Comparison of ENCODE assay signal across 9 mouse cellular contexts in the genomic region with DNA sequence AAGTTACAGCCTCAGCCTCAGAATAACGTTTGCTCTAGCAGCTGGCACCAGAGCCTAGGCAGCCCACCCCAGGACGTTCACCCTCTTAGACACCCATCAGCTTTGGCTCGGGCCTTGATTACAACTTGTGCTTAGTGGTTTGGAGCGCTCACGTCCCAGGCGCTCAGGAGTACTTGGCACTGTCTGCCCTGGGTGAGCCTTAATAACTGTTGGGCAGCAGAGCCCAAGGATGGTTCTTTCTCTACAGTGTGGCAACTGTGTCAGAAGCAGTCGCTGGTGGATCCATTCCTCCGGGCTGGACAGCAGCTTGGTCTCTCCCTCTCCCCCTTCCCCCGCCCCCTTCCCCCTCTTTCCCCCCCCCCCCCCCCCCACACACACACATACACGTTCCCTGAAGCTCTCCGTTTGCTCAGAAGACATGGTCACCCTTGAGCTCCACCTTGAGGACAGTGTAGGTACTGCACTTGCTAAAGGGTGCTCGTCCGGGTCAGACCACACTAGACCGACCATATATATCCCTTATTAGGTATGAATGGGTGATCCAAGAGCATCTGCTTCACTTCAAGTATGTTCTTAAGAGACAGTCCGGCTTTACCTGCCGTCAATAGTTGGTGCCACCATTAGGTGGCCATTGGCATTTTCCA. TPM values are rescaled to one million over a fixed set of nuclear protein-coding genes. Genes with fewer than 3 reads are reported as not detected.
DNase-seq lines count a peak whose midpoint lies in the region; ATAC-seq lines count a peak whose summit lies in the region.
"Had no signal": no experiment of that assay in that cellular context is flagged by ENCODE, and none has a peak within 500 bp of the region (broad histone marks: within the 10 kb centered on the region; RNA-seq: fewer than 3 reads in every experiment).

No protein-coding gene starts in this region.

- H3K27me3 ChIP-seq in neural tube, embryonic 15.5 days (replicated peaks) = no peaks in the 10 kb centered on the region
- no peaks in the 10 kb centered on the region for H3K27me3 ChIP-seq in intestine, embryonic 16.5 days (replicated peaks; ENCODE audit: control insufficient read depth, insufficient read depth, low read length)
- H3K27me3 ChIP-seq in stomach, embryonic 16.5 days (ENCODE audit: control insufficient read depth, insufficient read depth, low read length) = no peaks in the 10 kb centered on the region
- H3K27me3 ChIP-seq: embryonic facial prominence, embryonic 12.5 days had no signal

- H3K4me3 ChIP-seq in neural tube, embryonic 15.5 days (replicated peaks) = no peak overlapping the region
- no peak overlapping the region for H3K4me3 ChIP-seq in intestine, embryonic 16.5 days (ENCODE audit: low read length)
- no peak overlapping the region for H3K4me3 ChIP-seq in stomach, embryonic 16.5 days (replicated peaks; ENCODE audit: low read length)
- H3K4me3 ChIP-seq: embryonic facial prominence, embryonic 12.5 days had no signal

- H3K9me3 ChIP-seq in neural tube, embryonic 15.5 days (replicated peaks) = no peaks in the 10 kb centered on the region
- no peaks in the 10 kb centered on the region for H3K9me3 ChIP-seq in intestine, embryonic 16.5 days (ENCODE audit: control insufficient read depth, low read length)
- H3K9me3 ChIP-seq in stomach, embryonic 16.5 days (replicated peaks; ENCODE audit: control insufficient read depth, low read length) = no peaks in the 10 kb centered on the region
- H3K9me3 ChIP-seq: embryonic facial prominence, embryonic 12.5 days had no signal

- no peaks in the 10 kb centered on the region for H3K36me3 ChIP-seq in neural tube, embryonic 15.5 days
- no peaks in the 10 kb centered on the region for H3K36me3 ChIP-seq in intestine, embryonic 16.5 days (ENCODE audit: control insufficient read depth, insufficient read depth, low read length)
- no peaks in the 10 kb centered on the region for H3K36me3 ChIP-seq in stomach, embryonic 16.5 days (ENCODE audit: control insufficient read depth, insufficient read depth, low read length)
- H3K36me3 ChIP-seq: embryonic facial prominence, embryonic 12.5 days had no signal

- no peaks in the 10 kb centered on the region for H3K4me1 ChIP-seq in neural tube, embryonic 15.5 days
- H3K4me1 ChIP-seq in intestine, embryonic 16.5 days (ENCODE audit: control insufficient read depth, insufficient read depth, low read length) = no peaks in the 10 kb centered on the region
- H3K4me1 ChIP-seq in stomach, embryonic 16.5 days (ENCODE audit: control insufficient read depth, insufficient read depth, low read length) = no peaks in the 10 kb centered on the region
- H3K4me1 ChIP-seq: embryonic facial prominence, embryonic 12.5 days had no signal

- no peak overlapping the region for H3K9ac ChIP-seq in neural tube, embryonic 15.5 days (replicated peaks)
- no peak overlapping the region for H3K9ac ChIP-seq in intestine, embryonic 16.5 days (ENCODE audit: low read depth, low read length)
- H3K9ac ChIP-seq in stomach, embryonic 16.5 days (ENCODE audit: low read length) = no peak overlapping the region
- H3K9ac ChIP-seq: embryonic facial prominence, embryonic 12.5 days had no signal

- intact Hi-C loops in left cerebral cortex, postnatal 4 days (cut with DNase I) = loop anchor here (5.0 kb wide), 1 partner anchor 47 kb away; no protein-coding TSS in a partner anchor

- no peak overlapping the region for H3K4me2 ChIP-seq in neural tube, embryonic 15.5 days
- H3K4me2 ChIP-seq in intestine, embryonic 16.5 days (ENCODE audit: low read depth, low read length) = no peak overlapping the region
- no peak overlapping the region for H3K4me2 ChIP-seq in stomach, embryonic 16.5 days (ENCODE audit: low read depth, low read length)
- H3K4me2 ChIP-seq: embryonic facial prominence, embryonic 12.5 days had no signal

- ATAC-seq in neural tube, embryonic 15.5 days (ENCODE audit: low FRiP score) = no peak
- ATAC-seq in intestine, embryonic 16.5 days = peak; percentile 31; the same call in 1 of the 2 replicates
- peak; percentile 37; the same call in 1 of the 2 replicates for ATAC-seq in stomach, embryonic 16.5 days (ENCODE audit: insufficient read depth, low FRiP score)

- no peak overlapping the region for H3K27ac ChIP-seq in neural tube, embryonic 15.5 days (replicated peaks)
- no peak overlapping the region for H3K27ac ChIP-seq in intestine, embryonic 16.5 days (ENCODE audit: low read length)
- no peak overlapping the region for H3K27ac ChIP-seq in stomach, embryonic 16.5 days (ENCODE audit: low read length)
- H3K27ac ChIP-seq: embryonic facial prominence, embryonic 12.5 days had no signal

- 32% methylated on average over 14 of the region's 16 CpGs for WGBS in neural tube, embryonic 15.5 days
- WGBS in intestine, embryonic 16.5 days = 28% methylated on average over 15 of the region's 16 CpGs
- 29% methylated on average over 15 of the region's 16 CpGs for WGBS in stomach, embryonic 16.5 days

- peak; percentile 75 for DNase-seq in neural tube, embryonic 10.5 days (ENCODE audit: extremely low spot score, low spot score)
- DNase-seq in cerebellum, adult 9-10 months = peak; percentile 51
- DNase-seq in frontal cortex, postnatal 36 days (ENCODE audit: low spot score in 2 of 2) = peak; percentile 68 to 69
- DNase-seq in left cerebral cortex, postnatal 4 days = peak; percentile 64
- peak; percentile 89 for DNase-seq in naive thymus-derived CD4-positive, alpha-beta T cell, adult 2 months (ENCODE audit: low read depth)

RNA-seq across cellular contexts. Expression of a gene that starts 22.4 kb away (rescaled TPM):
- polyA plus RNA-seq in neural tube, embryonic 15.5 days (2015; fragmentation: Nextera tagmentation; extraction: Ambion mirVana) = 10.1 and 27.5 TPM in 2 replicates
- 15.1 and 15.5 TPM in 2 replicates for polyA plus RNA-seq in intestine, embryonic 16.5 days (2015; fragmentation: Nextera tagmentation; extraction: Ambion mirVana)
- 1 to 10 TPM; 6.1 to 9.0 TPM for total RNA-seq in left cerebral cortex, postnatal 4 days (2021)
- 15.8 and 26.4 TPM in 2 replicates for polyA plus RNA-seq in stomach, embryonic 16.5 days (2015; fragmentation: Nextera tagmentation; extraction: Ambion mirVana)

RNA-seq across cellular contexts. Expression of a gene that starts 28.6 kb away (rescaled TPM):
- 68.7 and 75.5 TPM in 2 replicates for polyA plus RNA-seq in neural tube, embryonic 15.5 days (2015; fragmentation: Nextera tagmentation; extraction: Ambion mirVana)
- 23.0 and 27.3 TPM in 2 replicates for polyA plus RNA-seq in intestine, embryonic 16.5 days (2015; fragmentation: Nextera tagmentation; extraction: Ambion mirVana)
- total RNA-seq in left cerebral cortex, postnatal 4 days (2021) = 10 to 100 TPM; 88.7 to 90.0 TPM
- polyA plus RNA-seq in stomach, embryonic 16.5 days (2015; fragmentation: Nextera tagmentation; extraction: Ambion mirVana) = 23.9 and 24.7 TPM in 2 replicates

RNA-seq across cellular contexts. Expression of a gene that starts 52.4 kb away (rescaled TPM):
- polyA plus RNA-seq in neural tube, embryonic 15.5 days (2015; fragmentation: Nextera tagmentation; extraction: Ambion mirVana) = 12.0 and 14.3 TPM in 2 replicates
- polyA plus RNA-seq in intestine, embryonic 16.5 days (2015; fragmentation: Nextera tagmentation; extraction: Ambion mirVana) = 15.5 and 17.0 TPM in 2 replicates
- 10 to 100 TPM; 49.8 to 53.9 TPM for total RNA-seq in left cerebral cortex, postnatal 4 days (2021)
- 20.0 and 21.1 TPM in 2 replicates for polyA plus RNA-seq in stomach, embryonic 16.5 days (2015; fragmentation: Nextera tagmentation; extraction: Ambion mirVana)
